In genomic region chr2:180701767-180702621, GRCm38 (mm10) we compare ENCODE assay signal across 8 mouse cellular contexts. TPM values are rescaled to one million over a fixed set of nuclear protein-coding genes. Genes with fewer than 3 reads are reported as not detected.
DNase-seq lines count a peak whose midpoint lies in the region; ATAC-seq lines count a peak whose summit lies in the region.

No protein-coding gene starts in this region.

- H3K27me3 ChIP-seq in hindbrain, embryonic 15.5 days, result no peaks in the 10 kb centered on the region

- H3K9ac ChIP-seq in hindbrain, embryonic 15.5 days, result peak overlapping the region; percentile 98

- H3K4me3 ChIP-seq in hindbrain, embryonic 15.5 days, result peak overlapping the region; percentile 90

- peak overlapping the region; percentile 96 for H3K27ac ChIP-seq in hindbrain, embryonic 15.5 days (replicated peaks)

- H3K4me1 ChIP-seq in hindbrain, embryonic 15.5 days (replicated peaks), result peaks cover 42% of the 10 kb centered on the region

- WGBS in hindbrain, embryonic 15.5 days, result under 1% methylated on average over 66 of the region's 66 CpGs

- no peaks in the 10 kb centered on the region for H3K9me3 ChIP-seq in hindbrain, embryonic 15.5 days

- no peaks in the 10 kb centered on the region for H3K36me3 ChIP-seq in hindbrain, embryonic 15.5 days

- peak; percentile 89 for DNase-seq in T-cell, adult 2 months (ENCODE audit: low spot score)
- DNase-seq in cerebellum, postnatal 36 days, result peak; percentile 94 to 95
- peak; percentile 91 to 93 for DNase-seq in frontal cortex, postnatal 36 days (ENCODE audit: low spot score in 2 of 2)
- DNase-seq in left cerebral cortex, adult 11 months (ENCODE audit: low spot score), result peak; percentile 79
- DNase-seq in lung, postnatal 36 days, result peak; percentile 94
- DNase-seq in retina, embryonic 14.5 days (ENCODE audit: low spot score), result peak; percentile 95
- DNase-seq in thymus, postnatal 36 days, result peak; percentile 90 to 91

- ATAC-seq in hindbrain, embryonic 15.5 days (ENCODE audit: low FRiP score, low read depth), result peak; percentile 95

- peak overlapping the region; percentile 93 for H3K4me2 ChIP-seq in hindbrain, embryonic 15.5 days

RNA-seq across cellular contexts. Expression of gene Dido1, which starts 7.8 kb away (rescaled TPM):
- 24.4 and 27.8 TPM in 2 replicates for polyA plus RNA-seq in hindbrain, embryonic 15.5 days (2015; fragmentation: Nextera tagmentation; extraction: Ambion mirVana)

RNA-seq across cellular contexts. Expression of gene Gid8, which starts 7.9 kb away (rescaled TPM):
- polyA plus RNA-seq in hindbrain, embryonic 15.5 days (2015; fragmentation: Nextera tagmentation; extraction: Ambion mirVana), result 51.6 and 54.9 TPM in 2 replicates

RNA-seq across cellular contexts. Expression of gene Slc17a9, which starts 23.1 kb away (rescaled TPM):
- 0.29 and 0.33 TPM in 2 replicates for polyA plus RNA-seq in hindbrain, embryonic 15.5 days (2015; fragmentation: Nextera tagmentation; extraction: Ambion mirVana)

RNA-seq across cellular contexts. Expression of gene Tcfl5, which starts 59.5 kb away (rescaled TPM):
- 0.87 and 0.96 TPM in 2 replicates for polyA plus RNA-seq in hindbrain, embryonic 15.5 days (2015; fragmentation: Nextera tagmentation; extraction: Ambion mirVana)

Comparison
In these comparisons a context has a peak if more than half of its experiments do, and no peak if none do; other contexts are left out.
1. Peak in every context shown above with its lines: DNase-seq, ATAC-seq, H3K4me3 ChIP-seq and H3K27ac ChIP-seq.